Mouse (Mus musculus) midbrain, embryonic 11.5 days (tissue): ENCODE results near the gene Fam89a. TPM values are rescaled to one million over a fixed set of nuclear protein-coding genes. Genes with fewer than 3 reads are reported as not detected.

Experiments used
- ATAC-seq: fragments of 200-750 bp; cut with Nextera tagmentation; 2 replicates; pipeline ENCODE4 v1.8.0; 2017; ENCODE audit warnings: moderate TSS enrichment, moderate library complexity; ENCODE audit not compliant: low FRiP score
- DNase-seq: peaks from one replicate; pipeline ENCODE4 v3.0.0; 2015; ENCODE audit warnings: low spot score; ENCODE audit errors: missing footprints
- H3K27ac ChIP-seq: fragments of 300-500 bp; sonication (generic); 2 replicates; pipeline ENCODE4 v1.5.1; 2014; ENCODE audit warnings: low read depth, low read length
- H3K27me3 ChIP-seq: fragments of 300-500 bp; sonication (generic); 2 replicates; pipeline ENCODE4 v1.6.1; 2014; ENCODE audit warnings: mild to moderate bottlenecking, low read length, moderate library complexity, mixed read lengths; ENCODE audit not compliant: control insufficient read depth, insufficient read depth
- H3K36me3 ChIP-seq: fragments of 300-500 bp; sonication (generic); 2 replicates; pipeline ENCODE4 v1.6.1; 2014; ENCODE audit warnings: mild to moderate bottlenecking, low read length, moderate library complexity, mixed read lengths; ENCODE audit not compliant: control insufficient read depth, insufficient read depth
- H3K4me1 ChIP-seq: fragments of 300-500 bp; sonication (generic); 2 replicates; pipeline ENCODE4 v1.6.1; 2014; ENCODE audit warnings: low read length; ENCODE audit not compliant: control insufficient read depth, insufficient read depth
- H3K4me2 ChIP-seq: fragments of 300-500 bp; sonication (generic); 2 replicates; pipeline ENCODE4 v1.6.1; 2014; ENCODE audit warnings: mild to moderate bottlenecking, moderate library complexity
- H3K4me3 ChIP-seq: fragments of 300-500 bp; sonication (generic); 2 replicates; pipeline ENCODE4 v1.5.1; 2014; ENCODE audit warnings: low read depth, low read length
- H3K9ac ChIP-seq: fragments of 300-500 bp; sonication (generic); 2 replicates; pipeline ENCODE4 v1.6.1; 2014; ENCODE audit warnings: low read length
- H3K9me3 ChIP-seq: fragments of 300-500 bp; sonication (generic); 2 replicates; pipeline ENCODE4 v1.6.1; 2016; ENCODE audit warnings: low read length; ENCODE audit not compliant: control insufficient read depth
- WGBS: fragments of 180-500 bp; shearing (Covaris S2); extraction: QIAGEN DNeasy Blood & Tissue Kit; methylation state at CpG from one replicate; pipeline ENCODE4 v1.1.7; 2014; 5-methylcytosine and 5-hydroxymethylcytosine counted together
- polyA plus RNA-seq: library from polyadenylated mRNA; unstranded; fragments of >200 nt; fragmentation: Nextera tagmentation; extraction: Ambion mirVana; gene quantifications from 2 replicates; pipeline ENCODE4 v1.2.1, GENCODE M21; 2014

Gene Fam89a
- polyA plus RNA-seq, 1 experiment from 2014 or later: 2.2 TPM

GRCm38 (mm10) chr8:124735371-124735911, 16.2 kb downstream of the Fam89a start:
- peaks cover 21% of the 10 kb centered on the region for H3K36me3 ChIP-seq
- no peak overlapping the region for H3K27ac ChIP-seq
- DNase-seq: no peak
- H3K4me3 ChIP-seq: no peak overlapping the region
- no peaks in the 10 kb centered on the region for H3K27me3 ChIP-seq
- WGBS: 74% methylated on average over 3 of the region's 3 CpGs
- H3K4me2 ChIP-seq: no peak overlapping the region
- H3K9ac ChIP-seq: no peak overlapping the region
- H3K4me1 ChIP-seq: no peaks in the 10 kb centered on the region
- no peak for ATAC-seq
- H3K9me3 ChIP-seq: no peaks in the 10 kb centered on the region

- Histone ChIP-seq H3K27me3 (no peaks in the 10 kb centered on the region), H3K27ac (no peak overlapping the region), H3K9me3 (no peaks in the 10 kb centered on the region), H3K36me3 (peaks cover 31% of the 10 kb centered on the region), H3K9ac (no peak overlapping the region), H3K4me1 (no peaks in the 10 kb centered on the region), H3K4me3 (no peak overlapping the region), H3K4me2 (no peak overlapping the region)
- DNase-seq: no peak
- no peak for ATAC-seq
- WGBS: 91% methylated on average over 8 of the region's 8 CpGs
Observed at GRCm38 (mm10) chr8:124732828-124733227, 18.8 kb downstream of the Fam89a start.

- no peaks in the 10 kb centered on the region for H3K9me3 ChIP-seq
- H3K27ac ChIP-seq: no peak overlapping the region
- H3K36me3 ChIP-seq: peaks cover 7% of the 10 kb centered on the region
- no peak overlapping the region for H3K4me3 ChIP-seq
- H3K9ac ChIP-seq: no peak overlapping the region
- WGBS: 92% methylated on average over 7 of the region's 7 CpGs
- peaks cover 19% of the 10 kb centered on the region for H3K4me1 ChIP-seq
- no peaks in the 10 kb centered on the region for H3K27me3 ChIP-seq
- DNase-seq (peak; percentile 68), ATAC-seq (no peak)
- H3K4me2 ChIP-seq: no peak overlapping the region
Observed at GRCm38 (mm10) chr8:124724301-124724700, 27.3 kb downstream of the Fam89a start.

GRCm38 (mm10) chr8:124721862-124722515, 29.6 kb downstream of the Fam89a start, which contains the start of the genes Ttc13 and Arv1:
Gene Ttc13, minus strand, starts transcription at chr8:124721983.
Gene Arv1, plus strand, starts transcription at chr8:124722139.
- DNase-seq (peak; percentile 99), ATAC-seq (peak; percentile 99)
- Histone ChIP-seq H3K9me3 (no peaks in the 10 kb centered on the region), H3K36me3 (no peaks in the 10 kb centered on the region), H3K27me3 (no peaks in the 10 kb centered on the region), H3K4me1 (peaks cover 19% of the 10 kb centered on the region), H3K4me3 (peak within 1 kb of the TSS; percentile 93), H3K27ac (no peak within 1 kb of the TSS; the same call in 1 of the 2 replicates), H3K9ac (peak within 1 kb of the TSS; percentile 93), H3K4me2 (peak within 1 kb of the TSS; percentile 89)
- WGBS: under 1% methylated on average over 58 of the region's 59 CpGs

- peak overlapping the region; percentile 93 for H3K4me3 ChIP-seq
- ATAC-seq (peak; percentile 79), DNase-seq (peak; percentile 84)
- no peaks in the 10 kb centered on the region for H3K36me3 ChIP-seq
- WGBS: 3% methylated on average over 31 of the region's 31 CpGs
- H3K4me2 ChIP-seq: peak overlapping the region; percentile 89
- H3K9ac ChIP-seq: peak overlapping the region; percentile 93
- no peaks in the 10 kb centered on the region for H3K9me3 ChIP-seq
- no peak overlapping the region; the same call in 1 of the 2 replicates for H3K27ac ChIP-seq
- H3K4me1 ChIP-seq: peaks cover 19% of the 10 kb centered on the region
- H3K27me3 ChIP-seq: no peaks in the 10 kb centered on the region
Observed at GRCm38 (mm10) chr8:124720938-124721861, 30.4 kb downstream of the Fam89a start.

- no peaks in the 10 kb centered on the region for H3K27me3 ChIP-seq
- ATAC-seq (no peak), DNase-seq (peak; percentile 84)
- H3K9me3 ChIP-seq: no peaks in the 10 kb centered on the region
- 78% methylated on average over 7 of the region's 7 CpGs for WGBS
- no peaks in the 10 kb centered on the region for H3K36me3 ChIP-seq
- H3K9ac ChIP-seq: no peak overlapping the region
- no peak overlapping the region for H3K27ac ChIP-seq
- no peak overlapping the region; the same call in 1 of the 2 replicates for H3K4me2 ChIP-seq
- H3K4me3 ChIP-seq: no peak overlapping the region
- peaks cover 19% of the 10 kb centered on the region for H3K4me1 ChIP-seq
Observed at GRCm38 (mm10) chr8:124720133-124720532, 31.5 kb downstream of the Fam89a start.

- ATAC-seq: no peak
- H3K9me3 ChIP-seq: no peaks in the 10 kb centered on the region
- no peak overlapping the region for H3K4me2 ChIP-seq
- peaks cover 6% of the 10 kb centered on the region for H3K4me1 ChIP-seq
- H3K27ac ChIP-seq: no peak overlapping the region
- H3K4me3 ChIP-seq: no peak overlapping the region
- peak; percentile 56 for DNase-seq
- no peak overlapping the region for H3K9ac ChIP-seq
- peaks cover 13% of the 10 kb centered on the region for H3K36me3 ChIP-seq
- no peaks in the 10 kb centered on the region for H3K27me3 ChIP-seq
- WGBS: 93% methylated on average over 8 of the region's 8 CpGs
Observed at GRCm38 (mm10) chr8:124715736-124716135, 35.9 kb downstream of the Fam89a start.

- Histone ChIP-seq H3K4me1 (no peaks in the 10 kb centered on the region), H3K27ac (no peak overlapping the region), H3K4me2 (no peak overlapping the region), H3K9ac (no peak overlapping the region), H3K27me3 (no peaks in the 10 kb centered on the region), H3K4me3 (no peak overlapping the region), H3K9me3 (no peaks in the 10 kb centered on the region), H3K36me3 (peaks cover 13% of the 10 kb centered on the region)
- WGBS: 94% methylated on average over 6 of the region's 6 CpGs
- ATAC-seq (no peak), DNase-seq (no peak)
Observed at GRCm38 (mm10) chr8:124713207-124713606, 38.4 kb downstream of the Fam89a start.
